Mouse (Mus musculus): ENCODE results near the gene Trio. TPM values are rescaled to one million over a fixed set of nuclear protein-coding genes. Genes with fewer than 3 reads are reported as not detected.

The Trio gene
- polyA plus RNA-seq, 1 experiment: 149 TPM

GRCm38 (mm10) chr15:27906409-27906808 is 119.2 kb downstream of the Trio start:
- Histone ChIP-seq H3K27ac (ENCODE audit: insufficient read depth, low read length) (no peak overlapping the region), H3K4me3 (ENCODE audit: insufficient read depth, low read length) (no peak overlapping the region), H3K4me1 (ENCODE audit: control insufficient read depth, insufficient read depth, low read length) (peaks cover 6% of the 10 kb centered on the region)
- TF ChIP-seq CTCF (IDR thresholded peaks at IDR 0.05; ENCODE audit: extremely low read depth, insufficient read depth, low read length) (no peak), POLR2A (IDR thresholded peaks at IDR 0.05; ENCODE audit: extremely low read depth, insufficient read depth, low read length) (no peak)

- TF ChIP-seq CTCF (IDR thresholded peaks at IDR 0.05; ENCODE audit: extremely low read depth, insufficient read depth, low read length): peak; percentile 59
- no peak for TF ChIP-seq POLR2A (IDR thresholded peaks at IDR 0.05; ENCODE audit: extremely low read depth, insufficient read depth, low read length)
Measured at GRCm38 (mm10) chr15:27905341-27905740, 120.3 kb downstream of the Trio start.

GRCm38 (mm10) chr15:27904346-27905005 is 121.2 kb downstream of the Trio start:
- H3K27ac ChIP-seq (ENCODE audit: insufficient read depth, low read length): no peak overlapping the region
- TF ChIP-seq CTCF (IDR thresholded peaks at IDR 0.05; ENCODE audit: extremely low read depth, insufficient read depth, low read length) (no peak), POLR2A (IDR thresholded peaks at IDR 0.05; ENCODE audit: extremely low read depth, insufficient read depth, low read length) (no peak)
- no peak overlapping the region for H3K4me3 ChIP-seq (ENCODE audit: insufficient read depth, low read length)
- H3K4me1 ChIP-seq (ENCODE audit: control insufficient read depth, insufficient read depth, low read length): peaks cover 9% of the 10 kb centered on the region

More at GRCm38 (mm10) chr15:27905341-27905740, 120.3 kb downstream of the Trio start:
- H3K27ac ChIP-seq (ENCODE audit: insufficient read depth, low read length): no peak overlapping the region
- H3K4me1 ChIP-seq (ENCODE audit: control insufficient read depth, insufficient read depth, low read length): peaks cover 9% of the 10 kb centered on the region
- H3K4me3 ChIP-seq (ENCODE audit: insufficient read depth, low read length): no peak overlapping the region

GRCm38 (mm10) chr15:27901200-27901599 is 124.4 kb downstream of the Trio start:
- Histone ChIP-seq H3K4me3 (ENCODE audit: insufficient read depth, low read length) (no peak overlapping the region), H3K4me1 (ENCODE audit: control insufficient read depth, insufficient read depth, low read length) (peaks cover 9% of the 10 kb centered on the region), H3K27ac (ENCODE audit: insufficient read depth, low read length) (no peak overlapping the region)
- TF ChIP-seq CTCF (IDR thresholded peaks at IDR 0.05; ENCODE audit: extremely low read depth, insufficient read depth, low read length) (no peak), POLR2A (IDR thresholded peaks at IDR 0.05; ENCODE audit: extremely low read depth, insufficient read depth, low read length) (no peak)

GRCm38 (mm10) chr15:27898795-27899406 is 126.7 kb downstream of the Trio start:
- Histone ChIP-seq H3K4me1 (ENCODE audit: control insufficient read depth, insufficient read depth, low read length) (peaks cover 9% of the 10 kb centered on the region), H3K4me3 (ENCODE audit: insufficient read depth, low read length) (no peak overlapping the region)
- TF ChIP-seq POLR2A (IDR thresholded peaks at IDR 0.05; ENCODE audit: extremely low read depth, insufficient read depth, low read length): no peak
- TF ChIP-seq CTCF (IDR thresholded peaks at IDR 0.05; ENCODE audit: extremely low read depth, insufficient read depth, low read length): no peak

GRCm38 (mm10) chr15:27894112-27894511 is 131.5 kb downstream of the Trio start:
- Histone ChIP-seq H3K4me3 (ENCODE audit: insufficient read depth, low read length) (no peak overlapping the region), H3K27ac (ENCODE audit: insufficient read depth, low read length) (no peak overlapping the region), H3K4me1 (ENCODE audit: control insufficient read depth, insufficient read depth, low read length) (peaks cover 2% of the 10 kb centered on the region; the same call in 1 of the 2 replicates)
- no peak for TF ChIP-seq CTCF (IDR thresholded peaks at IDR 0.05; ENCODE audit: extremely low read depth, insufficient read depth, low read length)
- no peak for TF ChIP-seq POLR2A (IDR thresholded peaks at IDR 0.05; ENCODE audit: extremely low read depth, insufficient read depth, low read length)

More at GRCm38 (mm10) chr15:27898795-27899406, 126.7 kb downstream of the Trio start:
- H3K27ac ChIP-seq (ENCODE audit: insufficient read depth, low read length): no peak overlapping the region

GRCm38 (mm10) chr15:27892029-27892428 is 133.6 kb downstream of the Trio start:
- H3K4me1 ChIP-seq (ENCODE audit: control insufficient read depth, insufficient read depth, low read length): peaks cover 2% of the 10 kb centered on the region; the same call in 1 of the 2 replicates
- TF ChIP-seq CTCF (IDR thresholded peaks at IDR 0.05; ENCODE audit: extremely low read depth, insufficient read depth, low read length) (no peak), POLR2A (IDR thresholded peaks at IDR 0.05; ENCODE audit: extremely low read depth, insufficient read depth, low read length) (no peak)
- no peak overlapping the region for H3K4me3 ChIP-seq (ENCODE audit: insufficient read depth, low read length)
- no peak overlapping the region for H3K27ac ChIP-seq (ENCODE audit: insufficient read depth, low read length)

- H3K27ac ChIP-seq (ENCODE audit: insufficient read depth, low read length): no peak overlapping the region
- TF ChIP-seq CTCF (IDR thresholded peaks at IDR 0.05; ENCODE audit: extremely low read depth, insufficient read depth, low read length) (no peak), POLR2A (IDR thresholded peaks at IDR 0.05; ENCODE audit: extremely low read depth, insufficient read depth, low read length) (no peak)
- H3K4me3 ChIP-seq (ENCODE audit: insufficient read depth, low read length): no peak overlapping the region
- peaks cover 2% of the 10 kb centered on the region; the same call in 1 of the 2 replicates for H3K4me1 ChIP-seq (ENCODE audit: control insufficient read depth, insufficient read depth, low read length)
Measured at GRCm38 (mm10) chr15:27890666-27891065, 135.0 kb downstream of the Trio start.

- Histone ChIP-seq H3K4me1 (ENCODE audit: control insufficient read depth, insufficient read depth, low read length) (peaks cover 5% of the 10 kb centered on the region; the same call in 1 of the 2 replicates), H3K4me3 (ENCODE audit: insufficient read depth, low read length) (no peak overlapping the region), H3K27ac (ENCODE audit: insufficient read depth, low read length) (no peak overlapping the region)
- TF ChIP-seq CTCF (IDR thresholded peaks at IDR 0.05; ENCODE audit: extremely low read depth, insufficient read depth, low read length) (peak; percentile 41), POLR2A (IDR thresholded peaks at IDR 0.05; ENCODE audit: extremely low read depth, insufficient read depth, low read length) (no peak)
Measured at GRCm38 (mm10) chr15:27888153-27888552, 137.5 kb downstream of the Trio start.

- peaks cover 4% of the 10 kb centered on the region for H3K4me1 ChIP-seq (ENCODE audit: control insufficient read depth, insufficient read depth, low read length)
- no peak overlapping the region for H3K27ac ChIP-seq (ENCODE audit: insufficient read depth, low read length)
- no peak overlapping the region for H3K4me3 ChIP-seq (ENCODE audit: insufficient read depth, low read length)
- no peak for TF ChIP-seq POLR2A (IDR thresholded peaks at IDR 0.05; ENCODE audit: extremely low read depth, insufficient read depth, low read length)
- TF ChIP-seq CTCF (IDR thresholded peaks at IDR 0.05; ENCODE audit: extremely low read depth, insufficient read depth, low read length): no peak
Measured at GRCm38 (mm10) chr15:27886992-27887391, 138.7 kb downstream of the Trio start.
